Mouse (Mus musculus) MEL (cell line): ENCODE measurements at regions not wholly inside any gene's neighbourhood (a gene's known extent, or its start where the extent isn't known, plus 50 kb on each side); places are given as distances from the start of the nearest gene placed in this dataset.

ENCODE experiments used
- DNase-seq: peaks from one replicate; pipeline ENCODE4 v3.0.0; 2011; ENCODE audit warnings: low read depth, low spot score
- H3K27ac ChIP-seq: 2 replicates; pipeline ENCODE4 v1.5.1; 2012; ENCODE audit warnings: low read depth, mild to moderate bottlenecking, control low read depth, low read length, moderate library complexity; ENCODE audit not compliant: control insufficient read depth
- H3K27me3 ChIP-seq, 2 experiments: fragments of 150-350 bp in 1 of 2; sonication (generic) in 1 of 2; 2 replicates each; pipeline ENCODE4 v1.6.1; 2012; ENCODE audit warnings: low read length in 2 of 2, mild to moderate bottlenecking in 2 of 2, improper control_type of control experiment in 1 of 2, moderate library complexity in 1 of 2; ENCODE audit not compliant: insufficient read depth in 2 of 2, control insufficient read depth in 1 of 2
- H3K36me3 ChIP-seq, 2 experiments: 2 replicates each; pipeline ENCODE4 v1.6.1; 2012 to 2014; ENCODE audit warnings: low read length in 2 of 2, improper control_type of control experiment in 1 of 2, inconsistent platforms in 1 of 2, mild to moderate bottlenecking in 1 of 2; ENCODE audit not compliant: insufficient read depth in 2 of 2, control insufficient read depth in 1 of 2
- H3K4me1 ChIP-seq, 2 experiments: fragments of 150-350 bp in 1 of 2; sonication (generic) in 1 of 2; 2 replicates each; pipeline ENCODE4 v1.6.1; 2012; ENCODE audit warnings: low read length in 2 of 2, improper control_type of control experiment in 1 of 2, mild to moderate bottlenecking in 1 of 2; ENCODE audit not compliant: insufficient read depth in 2 of 2, control insufficient read depth in 1 of 2
- H3K4me3 ChIP-seq, 2 experiments: fragments of 150-350 bp in 1 of 2; sonication (generic) in 1 of 2; 2 replicates each; pipeline ENCODE4 v1.5.1; 2012; ENCODE audit warnings: low read depth in 2 of 2, low read length in 2 of 2, mild to moderate bottlenecking in 2 of 2, moderate library complexity in 2 of 2, control low read depth in 1 of 2, improper control_type of control experiment in 1 of 2; ENCODE audit not compliant: control insufficient read depth in 1 of 2, insufficient read depth in 1 of 2
- H3K79me2 ChIP-seq: 2 replicates; pipeline ENCODE4 v1.6.1; 2012; ENCODE audit warnings: mild to moderate bottlenecking, low read length, moderate library complexity; ENCODE audit not compliant: control insufficient read depth, poor library complexity, insufficient read depth
- H3K9ac ChIP-seq: 2 replicates; pipeline ENCODE4 v1.6.1; 2012; ENCODE audit warnings: low read depth, mild to moderate bottlenecking, control low read depth, low read length, moderate library complexity; ENCODE audit not compliant: control insufficient read depth, poor library complexity, severe bottlenecking
- H3K9me3 ChIP-seq: fragments of 150-350 bp; sonication (generic); replicated peaks from 2 replicates; pipeline ENCODE4 v1.6.1; 2012; ENCODE audit warnings: mild to moderate bottlenecking, low read length, improper control_type of control experiment, moderate library complexity; ENCODE audit not compliant: insufficient read depth
- BHLHE40 ChIP-seq: IDR thresholded peaks from 2 replicates; pipeline ENCODE4 v1.6.1; 2012; ENCODE audit warnings: low read depth, mild to moderate bottlenecking, inconsistent platforms, low read length, improper control_type of control experiment, borderline replicate concordance
- CHD1 ChIP-seq: IDR thresholded peaks from 2 replicates; pipeline ENCODE4 v1.6.1; 2012; ENCODE audit warnings: low read depth, mild to moderate bottlenecking, inconsistent platforms, low read length, improper control_type of control experiment
- CTCF ChIP-seq, 3 experiments: IDR thresholded peaks in 2 of 3; conservative IDR thresholded peaks in 1 of 3; 2 replicates each; pipeline ENCODE4 v1.5.1; 2011 to 2012; ENCODE audit warnings: low read length in 3 of 3, low read depth in 2 of 3, mild to moderate bottlenecking in 2 of 3, improper control_type of control experiment in 1 of 3, inconsistent platforms in 1 of 3, mixed read lengths in 1 of 3, moderate library complexity in 1 of 3; ENCODE audit not compliant: control insufficient read depth in 1 of 3, insufficient read depth in 1 of 3, poor library complexity in 1 of 3, severe bottlenecking in 1 of 3
- E2F4 ChIP-seq: IDR thresholded peaks from 2 replicates; pipeline ENCODE4 v1.6.1; 2011; ENCODE audit warnings: low read depth, low read length, improper control_type of control experiment, borderline replicate concordance
- ELF1 ChIP-seq: IDR thresholded peaks from 2 replicates; pipeline ENCODE4 v1.6.1; 2014; ENCODE audit warnings: low read depth, mild to moderate bottlenecking, inconsistent platforms, low read length, improper control_type of control experiment, moderate library complexity
- EP300 ChIP-seq, 2 experiments: IDR thresholded peaks; 2 replicates each; pipeline ENCODE4 v1.6.1; 2011; ENCODE audit warnings: improper control_type of control experiment in 2 of 2, low read length in 2 of 2, low read depth in 1 of 2, mild to moderate bottlenecking in 1 of 2
- GABPA ChIP-seq: IDR thresholded peaks from 2 replicates; pipeline ENCODE4 v1.6.1; 2012; ENCODE audit warnings: low read depth, mild to moderate bottlenecking, inconsistent platforms, low read length, improper control_type of control experiment, moderate library complexity
- GATA1 ChIP-seq: IDR thresholded peaks from 2 replicates; pipeline ENCODE4 v1.6.1; 2011; ENCODE audit warnings: low read depth, low read length, improper control_type of control experiment
- JUND ChIP-seq: IDR thresholded peaks from 2 replicates; pipeline ENCODE4 v1.6.1; 2011; ENCODE audit warnings: low read depth, mild to moderate bottlenecking, improper control_type of control experiment, low read length
- KAT2A ChIP-seq: conservative IDR thresholded peaks from 2 replicates; pipeline ENCODE4 v1.6.1; 2012; ENCODE audit warnings: low read depth, low read length, improper control_type of control experiment, inconsistent platforms
- MAFK ChIP-seq: IDR thresholded peaks from 2 replicates; pipeline ENCODE4 v1.6.1; 2011; ENCODE audit warnings: low read depth, mild to moderate bottlenecking, low read length, improper control_type of control experiment, borderline replicate concordance
- MEF2A ChIP-seq: IDR thresholded peaks from 2 replicates; pipeline ENCODE4 v1.6.1; 2014; ENCODE audit warnings: low read depth, mild to moderate bottlenecking, inconsistent platforms, low read length, improper control_type of control experiment; ENCODE audit not compliant: poor library complexity, insufficient replicate concordance, severe bottlenecking; ENCODE audit errors: extremely low read depth
- MXI1 ChIP-seq: IDR thresholded peaks from 2 replicates; pipeline ENCODE4 v1.6.1; 2011; ENCODE audit warnings: mild to moderate bottlenecking, low read depth, low read length, improper control_type of control experiment
- NELFE ChIP-seq: IDR thresholded peaks from 2 replicates; pipeline ENCODE4 v1.6.1; 2011; ENCODE audit warnings: low read depth, low read length, improper control_type of control experiment
- NRF1 ChIP-seq: IDR thresholded peaks from 2 replicates; pipeline ENCODE4 v1.6.1; 2014; ENCODE audit warnings: low read depth, mild to moderate bottlenecking, inconsistent platforms, low read length, improper control_type of control experiment, moderate library complexity; ENCODE audit not compliant: poor library complexity, insufficient read depth, severe bottlenecking
- POLR2AphosphoS2 ChIP-seq: IDR thresholded peaks from 2 replicates; pipeline ENCODE4 v1.6.1; 2011; ENCODE audit warnings: low read length, improper control_type of control experiment
- RAD21 ChIP-seq: IDR thresholded peaks from 2 replicates; pipeline ENCODE4 v1.6.1; 2011; ENCODE audit warnings: mild to moderate bottlenecking, low read depth, low read length, improper control_type of control experiment
- SIN3A ChIP-seq: IDR thresholded peaks from 2 replicates; pipeline ENCODE4 v1.6.1; 2012; ENCODE audit warnings: low read length, improper control_type of control experiment, inconsistent platforms
- TBP ChIP-seq: IDR thresholded peaks from 2 replicates; pipeline ENCODE4 v1.8.0; 2011; ENCODE audit warnings: low read depth, low read length, improper control_type of control experiment
- TCF12 ChIP-seq: IDR thresholded peaks from 2 replicates; pipeline ENCODE4 v1.6.1; 2014; ENCODE audit warnings: low read depth, mild to moderate bottlenecking, inconsistent platforms, low read length, improper control_type of control experiment, moderate library complexity
- UBTF ChIP-seq: IDR thresholded peaks from 2 replicates; pipeline ENCODE4 v1.6.1; 2012; ENCODE audit warnings: low read depth, mild to moderate bottlenecking, inconsistent platforms, low read length, improper control_type of control experiment, moderate library complexity, borderline replicate concordance; ENCODE audit not compliant: insufficient read depth
- USF1 ChIP-seq: IDR thresholded peaks from 2 replicates; pipeline ENCODE4 v1.6.1; 2014; ENCODE audit warnings: low read depth, mild to moderate bottlenecking, inconsistent platforms, low read length, improper control_type of control experiment, moderate library complexity
- USF2 ChIP-seq, 2 experiments: IDR thresholded peaks; 2 replicates each; pipeline ENCODE4 v1.6.1; 2011 to 2012; ENCODE audit warnings: improper control_type of control experiment in 2 of 2, low read length in 2 of 2, borderline replicate concordance in 1 of 2, inconsistent platforms in 1 of 2, low read depth in 1 of 2, mild to moderate bottlenecking in 1 of 2; ENCODE audit not compliant: insufficient read depth in 1 of 2
- ZKSCAN1 ChIP-seq: IDR thresholded peaks from 2 replicates; pipeline ENCODE4 v1.6.1; 2012; ENCODE audit warnings: low read depth, mild to moderate bottlenecking, inconsistent platforms, low read length, improper control_type of control experiment, moderate library complexity
- ZMIZ1 ChIP-seq: IDR thresholded peaks from 2 replicates; pipeline ENCODE4 v1.6.1; 2012; ENCODE audit warnings: low read depth, mild to moderate bottlenecking, inconsistent platforms, low read length, improper control_type of control experiment, moderate library complexity

- H3K79me2 ChIP-seq, result no peaks in the 10 kb centered on the region
- H3K27ac ChIP-seq, result no peak overlapping the region
- H3K4me1 ChIP-seq, result no peaks in the 10 kb centered on the region
- H3K36me3 ChIP-seq, result no peaks in the 10 kb centered on the region
- no peak for TF ChIP-seq USF1
- TF ChIP-seq E2F4, result no peak
- no peak for TF ChIP-seq JUND
- no peak for TF ChIP-seq UBTF
- TF ChIP-seq CHD1, result no peak
- TF ChIP-seq NELFE, result no peak
- TF ChIP-seq CTCF (IDR thresholded peaks at IDR 0.05 in 2 of 3, conservative IDR thresholded peaks at IDR 0.05 in 1 of 3; ENCODE audit: control insufficient read depth in 1 of 3, insufficient read depth in 1 of 3, low read depth in 2 of 3, low read length in 3 of 3, poor library complexity in 1 of 3, severe bottlenecking in 1 of 3), result no peak
- no peak for TF ChIP-seq ZMIZ1
- TF ChIP-seq TCF12, result no peak
- no peak for TF ChIP-seq EP300 (IDR thresholded peaks at IDR 0.05; ENCODE audit: low read depth in 1 of 2, low read length in 2 of 2)
- H3K4me3 ChIP-seq, result no peak overlapping the region
- H3K27me3 ChIP-seq, result no peaks in the 10 kb centered on the region
- DNase-seq, result no peak
- no peak overlapping the region for H3K9ac ChIP-seq
- H3K9me3 ChIP-seq, result no peaks in the 10 kb centered on the region
These were observed 274.5 kb upstream of the Auts2 start for GRCm38 (mm10) chr5:132817665-132818064.

- H3K4me3 ChIP-seq, result no peak overlapping the region
- TF ChIP-seq CTCF (IDR thresholded peaks at IDR 0.05 in 2 of 3, conservative IDR thresholded peaks at IDR 0.05 in 1 of 3; ENCODE audit: control insufficient read depth in 1 of 3, insufficient read depth in 1 of 3, low read depth in 2 of 3, low read length in 3 of 3, poor library complexity in 1 of 3, severe bottlenecking in 1 of 3) (no peak), EP300 (IDR thresholded peaks at IDR 0.05; ENCODE audit: low read depth in 1 of 2, low read length in 2 of 2) (no peak), ELF1 (no peak), MEF2A (no peak), POLR2AphosphoS2 (no peak), RAD21 (no peak), GATA1 (no peak), BHLHE40 (no peak), E2F4 (no peak), NRF1 (no peak), MAFK (no peak), MXI1 (no peak), USF2 (IDR thresholded peaks at IDR 0.05; ENCODE audit: borderline replicate concordance in 1 of 2, insufficient read depth in 1 of 2, low read depth in 1 of 2, low read length in 2 of 2) (no peak), KAT2A (no peak), ZKSCAN1 (no peak), SIN3A (no peak), GABPA (no peak), TBP (no peak)
- no peaks in the 10 kb centered on the region for H3K36me3 ChIP-seq
- H3K27ac ChIP-seq, result no peak overlapping the region
- H3K9me3 ChIP-seq, result no peaks in the 10 kb centered on the region
- no peak overlapping the region for H3K9ac ChIP-seq
- DNase-seq, result no peak
- H3K4me1 ChIP-seq, result no peaks in the 10 kb centered on the region
- no peaks in the 10 kb centered on the region for H3K27me3 ChIP-seq
- no peaks in the 10 kb centered on the region for H3K79me2 ChIP-seq
These were observed 266.0 kb upstream of the Auts2 start for GRCm38 (mm10) chr5:132809181-132809580.
